Mouse (Mus musculus) small intestine, adult 2 months (tissue): Measurements from ENCODE around the gene Rnf150. TPM values are rescaled to one million over a fixed set of nuclear protein-coding genes. Genes with fewer than 3 reads are reported as not detected.

Experiments used
- H3K27ac ChIP-seq: fragments of 200-500 bp; 2 replicates; pipeline ENCODE4 v1.5.1; 2012; ENCODE audit warnings: low read depth, low read length, control low read depth, inconsistent platforms; ENCODE audit not compliant: insufficient read depth
- H3K27me3 ChIP-seq: fragments of 200-500 bp; 2 replicates; pipeline ENCODE4 v1.6.1; 2012; ENCODE audit warnings: mild to moderate bottlenecking, moderate library complexity, low read length, inconsistent platforms; ENCODE audit not compliant: control insufficient read depth, insufficient read depth
- H3K36me3 ChIP-seq: fragments of 200-500 bp; 2 replicates; pipeline ENCODE4 v1.6.1; 2012; ENCODE audit warnings: mild to moderate bottlenecking, low read length, control low read depth, inconsistent platforms; ENCODE audit not compliant: control insufficient read depth, insufficient read depth
- H3K4me1 ChIP-seq: fragments of 200-500 bp; 2 replicates; pipeline ENCODE4 v1.6.1; 2012; ENCODE audit warnings: low read length, inconsistent platforms, mixed read lengths; ENCODE audit not compliant: control insufficient read depth, insufficient read depth, insufficient read length
- H3K4me3 ChIP-seq: fragments of 200-500 bp; 2 replicates; pipeline ENCODE4 v1.5.1; 2012; ENCODE audit warnings: low read depth, mild to moderate bottlenecking, control low read depth, inconsistent platforms, low read length, moderate library complexity
- CTCF ChIP-seq: fragments of 200-500 bp; IDR thresholded peaks from 2 replicates; pipeline ENCODE4 v1.5.1; 2012; ENCODE audit warnings: low read depth, mild to moderate bottlenecking, control low read depth, inconsistent platforms, low read length, moderate library complexity, mixed read lengths; ENCODE audit not compliant: insufficient replicate concordance, insufficient read length; ENCODE audit errors: extremely low read depth
- POLR2A ChIP-seq: fragments of 200-500 bp; IDR thresholded peaks from 2 replicates; pipeline ENCODE4 v1.6.1; 2012; ENCODE audit warnings: low read depth, mild to moderate bottlenecking, control low read depth, inconsistent platforms, low read length, moderate library complexity
- WGBS: fragments of 180-500 bp; shearing (Covaris S2); methylation state at CpG from one replicate; pipeline ENCODE4 v1.1.7; 2018; 5-methylcytosine and 5-hydroxymethylcytosine counted together
- polyA plus RNA-seq: library from polyadenylated mRNA; depleted of rRNA; stranded (reverse); fragments of >200 nt; gene quantifications from 2 replicates; pipeline ENCODE4 v1.2.3, GENCODE M21; 2012

Rnf150 gene
- polyA plus RNA-seq, 1 experiment: 0.32 TPM

DNA sequence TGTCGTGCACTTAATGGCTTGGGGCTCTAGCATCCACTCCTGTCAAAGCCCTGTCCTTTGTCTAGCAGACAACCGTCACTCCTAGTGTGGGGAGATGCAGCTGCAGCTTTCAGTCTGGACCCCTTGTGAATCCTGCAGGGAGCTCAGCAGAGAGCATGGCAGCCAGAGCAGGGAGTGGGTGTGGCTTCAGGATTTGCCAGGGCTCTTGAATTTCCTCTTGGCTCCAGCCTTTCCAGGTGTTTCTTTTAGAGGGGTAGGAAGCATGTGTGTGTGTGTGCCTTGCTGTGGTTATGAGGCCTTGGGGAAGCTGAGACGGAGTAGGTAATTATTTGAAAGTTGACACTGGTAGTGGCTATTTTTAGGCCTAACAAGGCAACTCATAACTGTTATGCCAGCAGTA lies 106.8 kb downstream of the Rnf150 start:
- no peaks in the 10 kb centered on the region for H3K36me3 ChIP-seq
- TF ChIP-seq POLR2A: no peak
- no peak for TF ChIP-seq CTCF
- peaks cover 3% of the 10 kb centered on the region; the same call in 1 of the 2 replicates for H3K4me1 ChIP-seq
- H3K27me3 ChIP-seq: no peaks in the 10 kb centered on the region
- no peak overlapping the region for H3K4me3 ChIP-seq
- 38% methylated on average over 3 of the region's 3 CpGs for WGBS
- no peak overlapping the region for H3K27ac ChIP-seq

DNA sequence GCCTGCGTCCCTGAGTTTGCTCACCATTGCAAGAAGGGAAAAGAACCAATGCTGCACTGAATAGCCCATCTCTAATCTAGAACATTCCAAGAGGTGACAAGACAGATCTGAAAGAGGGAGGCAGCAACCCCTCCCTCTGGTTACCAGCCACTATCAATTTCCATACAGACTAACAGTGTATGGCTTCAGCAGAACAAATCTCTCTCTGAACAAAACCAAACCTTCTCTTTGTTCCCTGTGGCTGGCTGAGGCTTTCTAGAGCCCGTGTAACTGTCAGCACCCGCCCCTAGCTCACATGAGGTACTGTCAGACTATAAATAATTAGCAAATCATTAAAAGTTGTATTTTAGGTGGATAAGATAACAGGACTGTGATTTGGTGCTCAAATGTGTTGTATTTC lies 109.7 kb downstream of the Rnf150 start:
- WGBS: 54% methylated on average over 3 of the region's 3 CpGs
- H3K36me3 ChIP-seq: no peaks in the 10 kb centered on the region
- H3K4me3 ChIP-seq: no peak overlapping the region
- no peak for TF ChIP-seq POLR2A
- no peak for TF ChIP-seq CTCF
- no peak overlapping the region for H3K27ac ChIP-seq
- peaks cover 3% of the 10 kb centered on the region; the same call in 1 of the 2 replicates for H3K4me1 ChIP-seq
- H3K27me3 ChIP-seq: no peaks in the 10 kb centered on the region

DNA sequence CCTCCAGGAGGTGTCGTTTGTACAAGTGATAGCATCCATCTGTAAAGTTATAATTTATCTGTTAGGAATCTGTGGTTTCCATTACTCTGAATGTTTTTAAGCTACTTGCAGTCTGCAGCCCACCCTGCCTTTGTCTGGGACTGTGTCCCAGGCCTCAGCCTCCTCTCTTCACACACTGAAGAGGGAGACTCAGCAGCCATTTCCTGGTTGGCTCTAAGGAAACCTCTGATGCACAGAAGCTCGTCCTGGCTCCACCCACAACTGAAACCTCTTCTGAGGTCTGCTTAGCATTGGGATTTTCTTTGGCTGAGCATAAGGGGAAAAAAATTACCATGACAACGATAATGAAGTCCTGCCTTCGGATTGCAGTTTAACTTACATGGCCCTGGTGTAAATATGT lies 110.2 kb downstream of the Rnf150 start:
- no peaks in the 10 kb centered on the region for H3K36me3 ChIP-seq
- WGBS: 53% methylated on average over 4 of the region's 4 CpGs

GRCm38 (mm10) chr8:82981244-82981855 lies 118.2 kb downstream of the Rnf150 start:
- H3K27ac ChIP-seq: no peak overlapping the region
- H3K27me3 ChIP-seq: no peaks in the 10 kb centered on the region
- no peak overlapping the region for H3K4me3 ChIP-seq
- no peak for TF ChIP-seq POLR2A
- no peak for TF ChIP-seq CTCF
- H3K4me1 ChIP-seq: peaks cover 6% of the 10 kb centered on the region; the same call in 1 of the 2 replicates
- H3K36me3 ChIP-seq: no peaks in the 10 kb centered on the region
- 86% methylated on average over 4 of the region's 4 CpGs for WGBS

More for the DNA sequence above, 110.2 kb downstream of the Rnf150 start:
- no peak overlapping the region for H3K27ac ChIP-seq
- no peak overlapping the region for H3K4me3 ChIP-seq
- no peaks in the 10 kb centered on the region for H3K27me3 ChIP-seq
- H3K4me1 ChIP-seq: peaks cover 3% of the 10 kb centered on the region; the same call in 1 of the 2 replicates
- no peak for TF ChIP-seq CTCF
- no peak for TF ChIP-seq POLR2A

GRCm38 (mm10) chr8:82982873-82983272 lies 119.7 kb downstream of the Rnf150 start:
- Histone ChIP-seq H3K27ac (no peak overlapping the region; the same call in 1 of the 2 replicates), H3K27me3 (no peaks in the 10 kb centered on the region), H3K4me3 (no peak overlapping the region), H3K36me3 (no peaks in the 10 kb centered on the region), H3K4me1 (peaks cover 6% of the 10 kb centered on the region; the same call in 1 of the 2 replicates)
- 27% methylated on average over 1 of the region's 1 CpGs for WGBS
- no peak for TF ChIP-seq POLR2A
- no peak for TF ChIP-seq CTCF

GRCm38 (mm10) chr8:82983301-82983700 lies 120.1 kb downstream of the Rnf150 start:
- Histone ChIP-seq H3K4me3 (no peak overlapping the region), H3K36me3 (no peaks in the 10 kb centered on the region), H3K27me3 (no peaks in the 10 kb centered on the region), H3K27ac (no peak overlapping the region), H3K4me1 (peaks cover 6% of the 10 kb centered on the region; the same call in 1 of the 2 replicates)
- WGBS: 17% methylated on average over 5 of the region's 5 CpGs
- TF ChIP-seq POLR2A (no peak), CTCF (no peak)

- no peak for TF ChIP-seq POLR2A
- no peak for TF ChIP-seq CTCF
- Histone ChIP-seq H3K4me3 (no peak overlapping the region), H3K27ac (no peak overlapping the region), H3K4me1 (no peaks in the 10 kb centered on the region), H3K36me3 (no peaks in the 10 kb centered on the region), H3K27me3 (no peaks in the 10 kb centered on the region)
- 64% methylated on average over 4 of the region's 4 CpGs for WGBS
These were observed 128.9 kb downstream of the Rnf150 start for GRCm38 (mm10) chr8:82992093-82992492.
